Mouse (Mus musculus): Measurements from ENCODE around the gene Pus7.
A peak's percentile ranks its signal among the peaks of the same experiment; 100 is the strongest.

Pus7 gene

DNA sequence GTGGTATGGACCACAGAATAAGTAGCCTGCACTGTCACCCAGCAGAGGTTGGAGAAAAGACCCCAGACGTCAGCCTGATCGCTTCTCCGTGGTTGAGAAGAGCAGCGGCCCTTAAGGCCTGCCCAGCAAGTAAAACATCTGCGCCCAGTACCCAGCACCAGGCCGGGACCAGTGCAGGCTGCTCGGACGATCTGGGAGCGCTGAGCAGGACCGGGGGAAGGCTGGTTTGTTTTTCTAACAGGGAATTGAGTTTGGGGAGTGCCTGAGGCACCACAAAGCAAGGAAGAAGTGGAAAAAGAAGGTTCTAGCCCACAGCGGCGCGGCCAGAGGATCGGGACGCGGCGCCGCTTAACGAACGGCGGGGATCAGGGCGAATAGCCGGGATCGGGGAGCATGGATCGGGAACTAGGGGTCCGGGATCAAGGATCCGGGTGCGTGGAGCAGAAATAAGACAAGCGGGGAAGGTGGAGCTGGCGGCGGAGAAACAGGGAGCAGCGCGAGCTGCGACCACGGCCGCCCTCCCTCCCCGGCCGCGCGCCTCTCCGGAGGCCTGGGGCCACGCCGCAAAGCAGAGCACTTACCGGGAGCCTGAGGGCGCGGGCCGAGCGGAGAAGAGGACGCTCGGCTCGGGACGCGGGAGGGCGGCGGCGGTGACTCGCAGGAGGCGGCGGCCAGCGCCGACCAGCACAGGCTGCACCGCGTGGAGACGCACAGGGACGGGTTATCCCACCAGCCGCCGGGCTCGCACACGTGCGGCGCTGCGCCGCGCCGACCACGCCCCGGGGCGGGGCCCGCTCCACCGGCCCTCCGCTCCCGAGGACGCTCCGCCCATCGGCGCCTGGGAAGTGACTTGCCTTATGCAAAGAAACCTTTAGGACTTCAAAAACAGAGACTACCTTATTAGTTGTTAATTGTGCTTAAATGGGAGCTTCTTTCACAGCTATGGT lies at the start of gene Pus7:
Pus7 (minus strand) TSS at position 781 of the 947 bp plus-strand sequence.
- DNase-seq, result peak; percentile 80

- DNase-seq, result no peak
Observed at GRCm38 (mm10) chr5:23830897-23831752, 47.6 kb upstream of the Pus7 start.

GRCm38 (mm10) chr5:23826321-23827004 lies 43.0 kb upstream of the Pus7 start:
- peak; percentile 75 for DNase-seq

DNA sequence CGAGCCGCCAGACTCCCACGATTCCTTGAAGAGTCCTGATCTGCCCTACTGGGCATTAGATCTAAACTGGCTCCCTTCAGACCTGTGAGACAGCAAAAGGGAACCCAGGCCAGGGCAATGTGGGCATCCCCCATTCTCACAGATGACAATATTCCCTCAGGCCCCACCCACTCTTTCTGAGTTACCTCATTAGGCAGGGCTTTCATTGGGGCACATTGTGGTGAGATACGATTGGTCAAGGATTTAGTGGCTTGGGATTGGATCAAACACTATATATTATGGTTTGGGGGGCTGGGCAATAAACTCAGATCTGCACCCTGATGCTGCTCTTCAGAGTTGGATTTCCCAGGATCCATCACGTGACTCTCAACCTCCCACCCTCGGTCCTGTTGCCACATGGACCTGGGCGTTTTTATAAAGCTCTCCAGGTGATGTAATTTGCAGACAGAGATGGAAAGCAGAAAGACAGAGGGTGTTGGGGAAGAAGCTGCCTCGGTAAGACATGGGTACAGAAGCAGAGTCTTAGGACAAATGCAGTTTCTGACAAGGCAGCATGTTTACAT lies 40.7 kb upstream of the Pus7 start:
- DNase-seq, result no peak

DNA sequence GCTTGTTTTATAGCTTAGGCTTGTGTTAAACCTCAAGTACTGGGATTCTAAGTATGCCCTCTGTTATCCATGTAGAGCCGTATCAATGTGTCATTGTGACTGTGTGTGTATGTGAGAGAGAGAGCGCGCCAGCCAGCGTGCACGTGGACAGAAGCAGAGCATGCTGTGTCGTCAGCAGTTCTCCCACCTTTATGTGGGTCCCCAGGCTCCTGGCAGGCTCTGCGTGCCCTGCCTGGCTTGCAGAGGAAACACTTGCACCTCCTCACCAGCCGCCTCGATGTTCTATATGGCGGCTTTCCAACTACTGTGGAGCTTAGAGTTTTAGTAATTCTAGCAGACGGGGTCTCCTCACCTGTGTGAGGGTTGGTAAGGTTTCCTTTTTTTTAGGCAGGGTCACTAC lies 38.8 kb upstream of the Pus7 start:
- DNase-seq, result no peak

DNA sequence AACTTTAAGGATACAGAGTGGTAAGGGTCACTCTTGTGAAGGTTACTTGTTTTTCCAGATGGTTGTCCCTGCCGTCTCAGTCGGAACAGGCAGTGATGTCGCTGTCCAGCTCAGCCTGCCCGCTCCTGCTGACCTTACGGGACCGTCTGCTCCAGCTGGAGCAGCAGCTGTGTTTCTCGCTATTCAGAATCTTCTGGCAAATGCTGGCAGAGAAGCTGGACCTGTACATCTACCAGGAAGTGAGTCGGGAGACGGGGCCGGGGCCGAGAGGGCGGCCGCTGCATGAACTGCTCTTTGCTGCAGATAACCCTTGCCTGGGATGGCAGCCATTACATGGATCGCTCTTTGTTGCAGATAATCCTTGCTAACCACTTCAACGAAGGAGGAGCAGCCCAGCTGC lies 33.2 kb upstream of the Pus7 start:
- DNase-seq, result no peak

DNA sequence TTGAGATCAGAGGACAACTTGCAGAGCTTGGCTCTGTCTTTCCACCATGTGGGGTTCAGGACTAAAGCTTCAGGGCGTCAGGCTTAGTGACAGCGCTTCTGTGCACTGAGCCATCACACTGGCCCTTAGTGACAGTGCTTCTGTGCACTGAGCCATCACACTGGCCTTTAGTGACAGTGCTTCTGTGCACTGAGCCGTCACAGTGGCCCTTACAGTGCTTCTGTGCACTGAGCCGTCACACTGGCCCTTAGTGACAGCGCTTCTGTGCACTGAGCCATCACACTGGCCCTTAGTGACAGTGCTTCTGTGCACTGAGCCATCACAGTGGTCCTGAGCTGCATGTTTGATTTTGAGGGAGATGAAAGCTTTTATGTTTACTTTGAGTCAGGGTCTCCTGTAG lies 31.3 kb upstream of the Pus7 start:
- DNase-seq, result no peak

- no peak for DNase-seq
Observed at GRCm38 (mm10) chr5:23792726-23793125, 9.2 kb upstream of the Pus7 start.

DNA sequence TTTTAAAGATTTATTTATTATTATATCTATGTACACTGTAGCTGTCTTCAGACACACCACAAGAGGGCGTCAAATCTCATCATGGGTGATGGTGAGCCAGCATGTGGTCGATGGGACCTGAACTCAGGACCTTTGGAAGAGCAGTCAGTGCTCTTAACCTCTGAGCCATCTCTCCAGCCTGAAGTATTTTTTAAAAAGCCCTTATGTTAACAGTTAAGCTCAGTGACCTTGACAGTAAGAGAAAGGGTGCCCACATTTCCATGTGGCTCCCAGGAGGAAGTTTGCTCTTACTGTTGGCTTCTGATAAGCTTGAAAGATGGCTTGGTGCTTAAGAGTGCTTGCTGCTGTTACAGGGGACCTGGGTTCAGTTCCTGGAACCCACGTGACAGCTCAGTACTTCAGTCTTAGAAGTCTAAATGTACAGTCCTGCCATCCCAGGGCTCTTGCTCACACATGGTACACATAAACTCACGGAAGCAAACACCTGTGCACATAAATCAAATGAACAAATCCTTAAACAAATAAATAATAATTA lies 5.6 kb upstream of the Pus7 start:
- no peak for DNase-seq

DNA sequence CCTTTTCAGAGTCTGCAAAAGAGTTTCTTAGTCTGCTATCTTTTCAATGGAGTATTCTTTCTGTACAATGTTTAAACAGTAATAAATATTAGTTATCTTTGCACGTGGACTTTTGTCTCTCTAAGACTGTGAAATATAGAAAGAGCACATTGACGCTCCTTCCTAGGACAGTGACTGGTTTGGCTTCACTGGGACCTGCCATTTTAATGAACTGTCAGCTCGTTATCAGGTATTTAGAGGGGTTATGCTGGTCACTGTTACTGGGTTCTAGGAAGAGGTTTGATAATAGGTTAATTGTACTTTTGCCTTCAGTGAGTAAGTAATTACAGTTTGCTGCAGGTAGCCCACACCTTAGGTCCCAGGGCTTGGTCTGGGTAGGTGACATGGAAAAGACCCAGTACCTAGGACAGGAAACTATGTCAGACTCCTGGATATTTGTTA lies 4.9 kb upstream of the Pus7 start:
- DNase-seq, result no peak

DNA sequence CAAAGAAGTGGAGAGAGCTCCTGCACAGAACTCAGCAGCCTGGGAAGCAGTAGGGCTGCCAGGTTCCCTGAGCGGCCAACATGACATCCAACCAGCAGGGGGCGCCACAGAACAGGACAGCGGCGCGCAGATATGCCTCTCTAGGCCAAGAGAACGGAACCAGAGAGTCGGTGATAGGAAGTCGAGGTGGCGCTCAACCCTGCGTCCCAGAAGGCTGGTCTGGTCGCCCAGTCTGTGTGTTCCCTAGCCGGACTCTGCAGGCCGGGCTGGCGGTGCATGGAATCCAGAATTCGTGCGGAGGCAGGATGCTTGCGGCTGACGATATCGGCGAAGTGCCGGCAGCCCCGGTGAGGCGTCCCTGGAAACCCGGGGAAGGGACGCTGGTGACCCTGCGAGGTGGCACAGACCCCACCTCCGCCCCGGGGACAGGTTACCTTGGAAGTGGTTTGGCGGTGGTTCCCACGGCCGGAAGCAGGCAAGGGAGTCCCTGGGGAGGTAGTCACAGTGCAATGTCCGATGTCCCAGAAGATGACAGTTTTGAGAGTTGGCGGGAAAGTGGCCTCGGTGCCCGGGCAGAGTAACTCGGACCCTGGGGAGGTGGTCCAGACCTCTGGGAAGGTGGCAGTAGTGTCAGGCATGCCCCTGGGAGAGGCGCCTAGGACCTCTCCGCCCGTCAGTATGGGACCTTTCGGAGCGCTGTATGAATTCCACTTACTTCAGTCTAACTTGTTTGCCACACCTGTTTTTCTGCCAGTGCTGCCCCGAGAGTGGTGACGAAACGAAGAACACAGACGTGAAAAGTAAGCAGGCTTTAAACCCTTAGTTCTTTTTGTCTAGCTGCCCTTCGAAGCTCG lies 4.3 kb upstream of the Pus7 start, which contains the start of gene Rint1:
Rint1 (plus strand) TSS at position 176 of the 854 bp plus-strand sequence.
- peak; percentile 94 for DNase-seq

DNA sequence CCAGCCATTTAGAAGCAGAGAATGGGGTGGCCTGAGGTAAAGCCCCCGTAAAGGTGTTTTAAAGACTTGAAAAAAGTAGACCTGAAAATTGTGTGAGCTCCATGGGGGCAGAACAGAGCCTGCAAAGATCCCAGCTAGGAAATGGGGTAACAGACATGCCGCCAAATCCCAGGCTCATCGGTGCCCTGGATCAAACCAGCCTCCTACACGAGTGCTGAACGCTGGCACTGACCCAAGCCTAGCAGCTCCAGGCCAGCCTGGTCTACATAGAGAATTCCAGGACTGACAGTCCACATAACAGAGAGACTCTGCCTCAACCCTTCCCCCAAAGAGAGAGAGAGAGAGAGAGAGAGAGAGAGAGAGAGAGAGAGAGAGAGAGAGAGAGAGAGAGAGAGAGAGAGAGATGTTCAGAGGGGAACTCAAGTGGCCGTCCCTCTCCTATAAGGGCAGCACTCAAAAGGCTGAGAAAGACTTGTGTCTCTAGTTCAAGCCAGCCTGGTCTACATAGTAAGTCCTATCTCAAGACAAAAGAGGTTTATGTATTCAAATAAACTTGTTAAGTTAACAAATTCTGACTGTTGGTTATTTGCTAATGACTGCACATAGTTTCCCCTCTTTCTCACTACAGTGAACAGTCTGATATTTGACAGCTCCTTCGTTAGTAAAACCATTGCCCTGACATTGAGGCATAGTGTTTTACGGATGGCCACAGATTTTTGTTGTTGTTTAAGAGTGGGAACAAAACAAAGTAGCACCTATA lies 1.3 kb downstream of the Pus7 start:
- no peak for DNase-seq

DNA sequence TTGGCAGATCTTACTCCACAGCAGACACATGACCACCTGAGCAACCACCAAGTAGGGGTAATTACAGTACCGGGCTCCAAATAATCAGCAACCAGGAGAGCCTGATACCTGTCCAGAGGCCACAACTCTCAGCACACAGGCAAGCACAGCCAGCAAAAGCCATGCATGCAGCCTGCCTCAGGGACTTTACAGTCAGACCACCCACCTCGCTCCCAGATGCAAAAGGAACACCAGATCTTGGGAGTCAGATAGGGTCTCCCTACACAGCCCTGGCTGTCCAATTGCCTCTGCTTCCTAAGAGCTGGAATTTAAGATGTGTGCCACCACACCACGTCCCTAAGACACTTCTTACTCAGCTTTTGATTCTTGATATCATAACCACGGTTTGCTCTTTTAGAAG lies 2.3 kb downstream of the Pus7 start:
- no peak for DNase-seq

GRCm38 (mm10) chr5:23780516-23780915 lies 3.0 kb downstream of the Pus7 start:
- DNase-seq, result no peak

DNA sequence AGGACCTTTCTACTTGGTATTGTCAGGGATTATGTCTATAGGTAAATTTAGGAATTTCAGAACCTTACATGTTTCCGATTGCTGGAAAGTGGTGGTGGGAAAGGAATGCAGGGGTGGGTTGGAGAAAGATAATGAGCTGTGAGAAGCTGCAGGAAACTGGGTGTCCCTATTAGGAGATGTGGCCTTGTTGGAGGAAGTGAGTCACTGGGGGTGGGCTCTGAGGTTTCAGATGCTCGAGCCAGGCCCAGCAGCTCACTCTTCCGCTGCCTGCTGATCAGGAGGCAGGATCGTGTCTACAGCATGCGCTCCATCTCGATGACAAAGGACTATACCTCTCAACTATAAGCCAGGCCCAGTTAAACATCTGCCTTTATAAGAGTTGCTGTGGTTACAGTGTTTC lies 9.3 kb downstream of the Pus7 start:
- DNase-seq, result no peak

GRCm38 (mm10) chr5:23771105-23771504 lies 12.4 kb downstream of the Pus7 start:
- no peak for DNase-seq

DNA sequence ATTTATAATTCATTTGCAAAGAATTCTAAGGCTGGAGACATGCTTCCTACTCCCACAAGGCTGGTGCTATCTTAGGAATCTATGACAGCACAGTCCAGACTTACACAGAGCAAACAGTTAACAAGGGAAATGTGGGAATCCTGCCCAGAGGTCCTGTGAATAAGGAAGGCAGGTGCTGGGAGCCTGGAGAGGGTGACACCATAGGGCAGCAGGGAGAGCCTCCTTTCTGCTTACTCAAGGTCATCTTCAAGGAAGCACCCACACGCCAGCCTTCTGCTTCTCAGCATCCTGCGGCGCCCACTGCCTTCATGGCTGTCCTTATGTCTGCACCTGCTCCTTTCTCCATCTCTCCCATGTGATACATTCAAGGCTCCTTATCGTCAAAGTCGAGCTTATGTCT lies 19.0 kb downstream of the Pus7 start:
- no peak for DNase-seq

- DNase-seq, result no peak
Observed at GRCm38 (mm10) chr5:23762531-23762930, 21.0 kb downstream of the Pus7 start.

GRCm38 (mm10) chr5:23758633-23759032 lies 24.9 kb downstream of the Pus7 start:
- peak; percentile 25 for DNase-seq

DNA sequence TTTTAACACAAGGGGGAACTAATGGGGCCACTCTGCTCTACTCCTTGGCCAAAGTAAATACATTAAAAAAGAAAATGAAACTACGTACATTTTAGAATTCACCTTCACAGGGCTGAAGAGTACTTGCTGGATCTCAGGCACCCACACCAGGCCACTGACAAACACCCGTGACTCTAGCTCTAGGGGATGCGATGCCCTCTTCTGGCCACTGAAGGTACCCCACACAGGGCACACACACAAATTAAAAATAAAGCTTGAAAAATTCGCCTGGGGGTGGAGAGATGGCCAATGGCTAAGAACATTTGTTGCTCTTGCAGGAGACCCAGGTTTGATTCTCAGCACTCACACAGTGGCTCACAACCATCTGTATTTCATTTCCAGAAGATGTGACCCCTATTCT lies 27.1 kb downstream of the Pus7 start:
- DNase-seq, result no peak

DNA sequence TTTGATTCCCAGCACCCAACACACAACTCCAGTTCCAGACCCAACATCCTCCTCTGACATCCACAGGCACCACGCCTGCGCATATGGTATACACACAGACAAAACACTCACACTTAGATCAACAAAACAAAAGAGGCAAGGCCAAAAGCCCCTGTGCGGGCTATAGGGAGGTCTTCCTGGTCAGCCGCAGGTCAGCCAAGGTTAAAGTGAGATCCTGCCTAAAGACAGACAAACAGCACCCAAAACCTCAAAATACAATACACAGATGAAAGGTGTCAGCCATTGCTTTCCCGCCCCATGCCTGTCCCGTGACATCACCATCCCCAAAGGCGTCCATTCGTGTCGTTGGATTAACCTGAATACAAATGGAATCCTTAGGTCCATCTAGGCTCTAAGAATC lies 27.9 kb downstream of the Pus7 start:
- no peak for DNase-seq
